Mouse (Mus musculus) macrophage (primary cell): Measurements from ENCODE around the gene Nrn1. TPM values are rescaled to one million over a fixed set of nuclear protein-coding genes. Genes with fewer than 3 reads are reported as not detected.

Experiments
- H3K27ac ChIP-seq: fragments of 350-480 bp; formaldehyde crosslinking; 2 replicates; pipeline ENCODE4 v1.9.0; 2021
- H3K36me3 ChIP-seq: fragments of 350-480 bp; formaldehyde crosslinking; 2 replicates; pipeline ENCODE4 v1.9.0; 2021; ENCODE audit errors: inconsistent target
- H3K4me3 ChIP-seq: fragments of 350-480 bp; formaldehyde crosslinking; 2 replicates; pipeline ENCODE4 v1.9.0; 2021; ENCODE audit errors: inconsistent target
- H3K79me2 ChIP-seq: fragments of 350-480 bp; formaldehyde crosslinking; 2 replicates; pipeline ENCODE4 v1.9.0; 2021; ENCODE audit errors: inconsistent target
- WGBS: methylation state at CpG from one replicate; pipeline ENCODE4 v1.1.7; 2026; ENCODE audit warnings: inconsistent platforms; ENCODE audit not compliant: missing documents; 5-methylcytosine and 5-hydroxymethylcytosine counted together
- polyA plus RNA-seq: library from polyadenylated mRNA; stranded (reverse); fragments of 250-400 nt; gene quantifications from 3 replicates; pipeline ENCODE4 v1.2.4, GENCODE M21; 2018; ENCODE audit warnings: inconsistent platforms

Nrn1 gene
- polyA plus RNA-seq, 1 experiment from 2014 or later = not detected

DNA sequence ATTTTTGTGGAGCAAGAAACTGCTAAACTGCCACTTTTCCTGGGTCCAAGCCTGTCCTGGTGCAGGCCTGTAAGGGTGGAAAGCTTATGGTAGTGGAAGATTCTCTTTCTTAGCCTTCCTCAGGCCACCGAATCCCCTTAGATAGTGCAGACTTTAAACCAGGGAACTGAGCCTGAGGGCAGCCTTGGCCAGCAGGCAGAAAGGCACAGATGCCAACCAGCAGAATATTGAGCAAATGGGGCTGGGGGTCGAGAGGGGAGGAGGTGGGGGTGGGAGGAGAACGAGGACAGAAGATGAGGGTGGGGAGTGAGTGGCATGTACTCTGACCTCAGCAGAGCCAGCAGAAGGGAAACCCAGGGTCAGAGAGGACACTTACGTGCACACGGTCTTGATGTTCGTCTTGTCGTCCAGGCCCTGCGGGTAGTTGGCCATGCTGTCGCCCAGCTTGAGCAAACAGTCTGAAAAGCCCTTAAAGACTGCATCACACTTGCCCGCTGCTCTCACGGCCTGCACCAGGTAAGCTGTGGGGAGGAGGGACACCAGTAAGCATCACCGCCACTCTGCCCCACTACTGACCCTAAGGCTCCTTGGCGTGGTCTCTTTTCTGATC, 5.1 kb downstream of the Nrn1 start:
- WGBS = 67% methylated on average over 13 of the region's 13 CpGs
- Histone ChIP-seq H3K36me3 (no peaks in the 10 kb centered on the region), H3K79me2 (no peaks in the 10 kb centered on the region), H3K4me3 (no peak overlapping the region), H3K27ac (no peak overlapping the region)

DNA sequence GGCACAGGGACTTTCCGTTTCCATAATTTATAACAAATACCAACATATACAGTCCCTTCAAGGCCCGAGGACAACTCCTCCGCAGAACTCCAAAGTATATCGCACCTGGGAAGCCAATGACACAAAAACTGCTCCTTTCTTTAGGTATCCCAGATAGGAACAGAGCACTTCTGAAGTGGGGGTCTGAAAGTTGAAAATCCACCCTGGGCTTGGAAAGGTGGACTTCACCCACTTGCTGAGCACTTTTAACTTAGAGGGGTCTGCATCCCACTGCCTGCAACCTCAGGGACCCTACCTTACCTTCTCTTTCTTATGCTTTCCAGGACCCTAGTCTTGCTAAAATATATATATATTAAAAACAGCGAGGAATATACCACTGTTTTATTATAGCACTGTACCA, 6.4 kb downstream of the Nrn1 start:
- H3K36me3 ChIP-seq = no peaks in the 10 kb centered on the region
- no peak overlapping the region for H3K4me3 ChIP-seq
- no peak overlapping the region for H3K27ac ChIP-seq
- WGBS = 52% methylated on average over 5 of the region's 5 CpGs
- H3K79me2 ChIP-seq = no peaks in the 10 kb centered on the region

DNA sequence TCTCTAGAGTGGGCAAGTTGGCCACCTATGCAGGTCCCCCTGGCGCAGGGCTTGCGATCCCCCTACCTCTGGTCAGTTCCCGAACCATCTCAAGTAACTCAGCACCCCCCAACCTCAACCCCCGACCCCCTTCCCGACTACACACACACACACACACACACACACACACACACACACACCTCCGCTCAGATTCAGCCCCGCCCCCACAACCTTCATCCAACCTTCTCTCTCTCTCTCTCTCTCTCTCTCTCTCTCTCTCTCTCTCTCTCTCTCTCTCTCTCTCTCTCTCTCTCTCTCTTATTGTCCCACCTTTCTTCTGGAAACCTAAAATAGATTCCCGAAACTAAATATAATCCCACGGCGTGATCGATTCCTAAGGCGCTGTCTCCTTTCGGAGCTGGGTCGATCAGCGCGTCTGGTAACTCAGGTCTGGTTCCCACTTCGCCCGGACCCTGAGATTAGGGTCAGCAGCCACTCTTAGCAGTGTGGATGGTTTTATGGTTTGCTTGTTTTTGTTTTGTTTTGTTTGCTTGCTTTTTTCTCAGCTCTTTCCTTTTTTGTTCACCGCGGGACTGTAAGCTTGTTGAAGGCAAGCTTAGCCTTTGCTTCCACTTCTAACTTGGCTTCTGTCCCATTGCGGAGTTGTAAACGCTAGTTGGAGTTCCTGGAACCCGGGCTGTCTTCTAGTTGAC, 7.0 kb downstream of the Nrn1 start:
- no peaks in the 10 kb centered on the region for H3K79me2 ChIP-seq
- 16% methylated on average over 16 of the region's 23 CpGs for WGBS
- no peak overlapping the region for H3K27ac ChIP-seq
- H3K36me3 ChIP-seq = no peaks in the 10 kb centered on the region
- no peak overlapping the region for H3K4me3 ChIP-seq

DNA sequence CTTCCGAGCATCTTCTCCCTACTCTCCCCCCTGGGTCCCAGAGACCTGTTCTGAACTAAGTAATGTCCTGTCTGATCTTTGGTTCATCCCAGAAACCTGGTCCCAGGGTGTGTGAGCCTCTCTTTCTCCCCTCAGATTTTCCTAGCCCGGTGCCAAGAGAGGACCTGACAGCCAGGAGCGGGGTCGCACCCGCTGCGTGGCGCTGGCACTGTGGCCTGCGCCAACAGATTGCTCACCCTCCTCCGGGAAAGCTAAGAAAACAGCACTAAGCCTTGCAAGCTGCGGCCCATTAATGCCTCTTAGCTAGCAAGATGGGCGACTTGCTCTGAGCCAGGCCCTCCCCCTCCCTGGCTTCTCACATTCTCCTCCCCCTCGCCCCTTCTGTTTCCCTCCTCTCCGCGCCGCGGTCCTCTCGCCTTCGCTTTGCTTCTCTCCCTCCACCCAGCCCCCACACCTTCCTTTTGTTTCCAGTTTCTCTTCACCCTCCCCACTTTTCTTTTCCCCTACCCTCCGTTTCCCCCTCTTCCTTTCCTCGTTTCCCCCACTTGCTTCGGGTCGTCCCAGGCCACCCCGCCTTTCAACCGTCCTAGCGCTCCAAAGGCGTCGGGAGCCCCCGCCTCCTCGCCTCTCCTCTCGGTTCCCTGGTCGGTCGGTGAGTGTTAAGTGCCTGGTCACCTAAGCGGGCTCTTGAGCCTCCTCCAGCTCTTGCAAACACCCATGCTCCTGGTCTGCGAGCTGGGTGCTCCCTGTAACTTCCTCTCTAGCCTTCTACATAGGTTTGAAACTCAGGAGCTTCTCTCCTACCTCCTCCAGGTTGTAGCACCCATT, 7.8 kb downstream of the Nrn1 start:
- Histone ChIP-seq H3K79me2 (no peaks in the 10 kb centered on the region), H3K36me3 (no peaks in the 10 kb centered on the region), H3K4me3 (no peak overlapping the region), H3K27ac (no peak overlapping the region)
- whole genome bisulfite sequencing = 2% methylated on average over 33 of the region's 34 CpGs

DNA sequence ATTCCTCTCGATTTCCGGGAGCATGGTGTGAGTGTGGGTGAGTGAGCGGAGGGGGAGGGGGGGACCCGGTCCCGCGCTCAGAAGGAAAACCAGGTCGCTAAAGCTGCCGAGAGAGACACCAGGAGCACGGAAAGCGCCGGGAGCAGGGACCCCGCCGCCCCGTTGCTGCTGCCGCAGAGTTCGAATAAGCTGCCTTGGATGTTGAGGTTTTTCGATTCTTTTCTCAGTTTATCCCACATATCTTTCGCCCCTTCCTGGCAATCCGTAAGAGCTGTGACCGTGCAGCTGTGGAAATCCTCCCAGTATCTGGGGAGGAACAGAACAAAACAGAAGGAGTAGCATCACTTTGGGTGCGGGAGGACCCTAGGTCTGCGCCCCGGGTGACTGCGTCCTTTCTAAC, 8.4 kb downstream of the Nrn1 start:
- WGBS = 5% methylated on average over 24 of the region's 24 CpGs
- H3K4me3 ChIP-seq = no peak overlapping the region
- no peaks in the 10 kb centered on the region for H3K36me3 ChIP-seq

DNA sequence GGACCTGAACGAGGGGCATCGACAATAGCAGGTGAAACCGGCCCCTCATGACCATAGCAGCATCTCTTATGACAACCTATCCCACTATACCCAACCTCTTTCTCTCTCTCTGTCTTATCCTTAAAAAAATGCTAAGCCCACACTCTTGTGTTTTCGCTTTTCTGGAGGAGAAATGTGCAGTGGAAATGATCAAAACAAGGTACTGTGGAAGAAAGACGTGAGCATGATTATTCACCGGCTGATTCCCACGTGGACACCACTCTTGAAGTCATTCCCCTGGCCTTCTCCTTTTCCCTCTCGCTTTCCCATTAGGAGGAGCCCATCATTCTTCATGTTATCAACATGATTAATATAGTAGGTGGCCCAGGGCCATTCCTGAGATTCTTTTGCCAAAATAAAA, 9.1 kb downstream of the Nrn1 start:
- H3K79me2 ChIP-seq = no peaks in the 10 kb centered on the region
- WGBS = 17% methylated on average over 8 of the region's 8 CpGs
- no peaks in the 10 kb centered on the region for H3K36me3 ChIP-seq

More for the DNA sequence above, 8.4 kb downstream of the Nrn1 start:
- no peak overlapping the region for H3K27ac ChIP-seq
- H3K79me2 ChIP-seq = no peaks in the 10 kb centered on the region

DNA sequence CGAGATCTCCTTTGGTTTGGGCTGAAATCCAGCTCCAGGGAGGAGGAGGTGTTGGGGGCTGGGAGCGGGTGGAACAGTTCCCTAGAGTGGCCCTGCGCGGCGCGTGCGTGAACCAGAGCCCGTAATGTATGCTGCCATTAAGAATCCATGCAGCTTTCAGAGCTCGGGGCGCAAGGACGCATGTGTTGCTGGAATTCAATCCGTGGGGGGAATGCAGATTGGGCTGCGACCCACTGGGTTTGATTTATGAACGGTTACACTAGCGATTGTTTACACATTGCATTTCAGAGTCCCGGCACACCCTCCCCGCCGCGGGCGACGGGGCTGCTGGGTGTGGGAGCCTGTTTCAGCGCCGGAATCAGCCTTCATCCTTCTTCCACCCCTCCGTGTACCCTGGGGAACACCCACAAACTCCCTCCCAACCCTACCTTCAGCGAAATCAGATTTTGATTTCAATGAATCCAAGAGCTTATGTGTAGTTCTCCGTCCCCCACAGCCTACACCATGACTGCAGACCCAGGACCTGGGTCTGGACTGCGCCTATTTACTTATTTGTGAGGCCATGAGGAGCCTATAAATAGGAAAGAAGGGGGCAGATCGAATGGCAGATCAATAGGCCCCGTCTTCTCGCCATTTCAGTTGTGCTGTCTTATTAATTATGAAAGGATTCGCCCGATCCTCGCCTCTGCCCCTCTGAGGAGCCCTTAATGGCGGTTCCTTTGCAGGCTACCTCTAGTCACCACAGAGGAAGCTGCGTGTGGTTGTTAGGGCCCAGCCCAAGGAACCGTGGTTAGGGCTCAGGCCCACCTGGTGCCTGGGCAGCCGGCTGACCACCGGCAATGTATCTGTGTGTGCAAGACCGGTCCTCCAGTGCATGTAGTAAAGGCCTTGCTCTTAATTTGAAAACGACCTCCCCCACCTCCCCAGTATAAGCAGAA, 10.1 kb downstream of the Nrn1 start:
- Histone ChIP-seq H3K36me3 (no peaks in the 10 kb centered on the region), H3K4me3 (no peak overlapping the region), H3K27ac (no peak overlapping the region), H3K79me2 (no peaks in the 10 kb centered on the region)
- 8% methylated on average over 39 of the region's 40 CpGs for WGBS

More for the DNA sequence above, 9.1 kb downstream of the Nrn1 start:
- Histone ChIP-seq H3K4me3 (no peak overlapping the region), H3K27ac (no peak overlapping the region)

DNA sequence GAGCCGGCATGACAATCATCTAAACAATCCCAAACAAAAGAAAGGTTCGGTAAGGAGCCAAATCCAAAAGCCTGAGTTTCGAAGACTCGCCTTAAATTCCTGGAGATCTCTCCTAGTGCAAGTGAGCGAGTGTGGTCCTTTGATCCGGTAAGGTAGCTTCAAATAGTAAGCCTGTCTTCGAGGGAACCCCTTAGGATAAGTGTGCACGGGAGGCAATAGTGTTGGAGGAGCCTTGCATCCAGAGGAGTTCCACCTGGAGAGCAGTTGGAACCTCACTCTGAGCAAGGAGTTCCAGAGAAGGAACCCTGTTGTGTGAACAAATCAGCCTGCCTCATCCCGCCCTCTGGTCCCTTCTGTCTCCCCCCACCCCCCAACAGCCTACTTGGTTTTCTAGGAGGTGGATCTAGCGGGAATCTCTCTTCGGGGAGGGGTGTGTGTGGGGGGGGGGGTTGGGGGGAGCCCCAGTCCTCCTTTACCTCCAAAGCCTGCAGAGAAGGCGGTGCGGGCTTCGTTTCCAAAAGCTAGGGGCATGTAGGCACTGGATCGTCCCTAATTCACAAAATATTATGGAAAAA, 11.1 kb downstream of the Nrn1 start:
- no peak overlapping the region for H3K4me3 ChIP-seq
- WGBS = 15% methylated on average over 14 of the region's 15 CpGs
- H3K27ac ChIP-seq = no peak overlapping the region
- H3K36me3 ChIP-seq = no peaks in the 10 kb centered on the region
- H3K79me2 ChIP-seq = no peaks in the 10 kb centered on the region

DNA sequence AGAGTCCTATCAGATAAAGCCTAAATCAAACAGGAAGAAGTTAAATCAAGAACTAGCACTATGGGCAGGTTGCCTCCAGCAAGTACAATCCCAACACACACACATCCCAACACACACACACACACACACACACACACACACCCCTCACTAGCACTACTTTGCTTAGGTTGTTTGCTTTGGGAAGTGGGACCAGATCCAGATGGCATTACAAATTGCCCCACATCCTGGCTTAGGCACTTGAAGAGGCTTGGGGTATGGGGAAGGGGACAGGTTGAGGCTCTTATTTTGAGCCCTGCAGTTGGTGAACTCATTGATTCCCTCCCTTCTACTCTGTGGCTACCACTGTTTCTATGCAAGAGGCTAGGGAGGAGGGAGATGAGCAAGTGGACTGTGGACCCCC, 12.6 kb downstream of the Nrn1 start:
- Histone ChIP-seq H3K4me3 (no peak overlapping the region), H3K27ac (no peak overlapping the region), H3K79me2 (no peaks in the 10 kb centered on the region), H3K36me3 (no peaks in the 10 kb centered on the region)

DNA sequence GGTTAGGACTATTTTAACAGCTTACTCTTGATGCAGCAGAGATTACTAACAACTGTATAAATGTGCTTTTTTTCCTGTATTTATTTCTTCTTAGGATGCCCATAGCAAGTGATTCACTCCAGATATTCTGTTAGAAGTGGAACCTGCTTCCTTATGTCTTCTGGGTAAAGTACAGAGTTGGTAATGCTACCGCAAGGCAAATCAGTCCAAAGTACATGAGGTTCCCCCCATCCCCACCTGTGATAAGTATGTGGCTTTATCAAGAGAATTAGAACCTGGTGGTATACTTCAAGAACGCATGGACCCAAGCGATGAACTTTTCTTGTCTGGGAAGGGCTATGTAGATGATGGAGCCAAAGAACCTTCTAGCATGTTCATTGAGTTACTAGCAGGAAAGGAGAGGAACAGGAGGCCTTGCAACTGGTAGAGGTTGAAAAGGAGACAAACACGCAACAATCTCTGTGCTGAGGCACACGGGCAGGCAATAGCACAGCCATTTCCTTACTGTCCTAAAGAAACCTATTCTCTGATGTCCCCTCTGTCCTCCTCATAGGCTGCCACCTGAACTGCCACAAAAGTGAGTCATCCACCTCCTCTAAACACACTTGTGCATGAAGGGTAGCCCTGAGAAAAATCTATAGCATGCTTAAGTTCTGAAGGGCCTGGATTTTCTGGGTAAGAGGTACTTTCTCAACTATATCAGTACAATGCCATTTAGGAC, 14.5 kb downstream of the Nrn1 start:
- Histone ChIP-seq H3K36me3 (no peaks in the 10 kb centered on the region), H3K27ac (no peak overlapping the region)
- WGBS = 94% methylated on average over 5 of the region's 5 CpGs

DNA sequence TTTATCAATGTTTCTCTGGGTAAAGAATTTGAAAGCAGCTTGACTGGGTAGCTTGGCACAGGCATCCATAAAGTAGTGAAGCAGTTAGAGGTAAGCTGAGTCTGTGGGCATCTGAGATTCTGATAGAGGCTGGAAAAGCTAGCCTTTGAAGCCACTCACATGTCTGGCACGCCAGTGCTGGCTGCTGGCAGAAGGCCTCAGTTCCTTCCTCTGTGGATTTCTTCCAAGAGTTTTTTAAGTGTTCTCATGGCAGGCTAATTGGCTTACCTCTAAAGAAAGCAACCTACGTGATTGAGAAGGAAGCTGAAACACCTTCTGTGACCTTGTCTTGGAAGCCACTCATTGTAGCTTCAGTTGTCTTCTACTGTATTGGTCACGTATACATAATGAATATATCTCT, 17.6 kb downstream of the Nrn1 start:
- Histone ChIP-seq H3K27ac (no peak overlapping the region), H3K36me3 (no peaks in the 10 kb centered on the region), H3K79me2 (no peaks in the 10 kb centered on the region), H3K4me3 (no peak overlapping the region)
- 56% methylated on average over 3 of the region's 3 CpGs for WGBS

More for the DNA sequence above, 14.5 kb downstream of the Nrn1 start:
- no peak overlapping the region for H3K4me3 ChIP-seq
- H3K79me2 ChIP-seq = no peaks in the 10 kb centered on the region

DNA sequence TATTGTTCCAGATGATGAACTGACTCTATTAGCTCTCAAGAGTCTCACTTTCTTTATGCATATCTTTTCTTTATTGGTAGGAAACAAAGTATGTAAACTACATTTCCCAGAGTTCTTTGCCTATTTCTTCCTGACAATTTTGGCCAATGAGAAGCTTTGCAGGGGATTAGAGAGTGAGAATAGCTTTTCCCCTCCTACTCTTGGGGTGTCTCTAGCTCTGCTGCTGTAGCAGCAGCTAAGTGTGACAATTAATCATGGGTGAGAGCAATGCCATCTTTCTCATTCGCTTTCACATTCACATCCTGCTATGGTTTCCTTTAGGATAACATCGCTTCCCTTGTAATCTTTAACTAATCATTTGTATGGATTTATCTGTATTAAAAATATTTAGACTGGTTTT, 18.2 kb downstream of the Nrn1 start:
- H3K79me2 ChIP-seq = no peaks in the 10 kb centered on the region
- 66% methylated on average over 2 of the region's 2 CpGs for WGBS

DNA sequence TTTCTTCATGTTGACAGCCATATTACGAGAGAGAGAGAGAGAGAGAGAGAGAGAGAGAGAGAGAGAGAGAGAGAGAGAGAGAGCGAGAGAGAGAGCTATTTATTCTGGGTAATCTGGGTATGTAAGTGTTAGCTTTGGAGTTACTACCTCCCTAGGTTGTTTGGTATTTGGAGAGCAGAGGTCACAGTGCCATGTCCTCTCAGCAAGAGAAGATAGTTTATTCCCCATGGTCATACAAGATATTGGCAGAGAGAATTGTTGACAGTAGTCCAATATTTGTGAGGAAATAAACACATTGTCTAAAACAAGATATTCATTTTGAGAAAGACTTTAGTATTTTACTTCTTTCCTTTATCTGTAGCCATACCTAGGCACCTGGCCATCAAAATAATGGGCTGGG, 20.8 kb downstream of the Nrn1 start:
- 89% methylated on average over 2 of the region's 2 CpGs for WGBS
- H3K36me3 ChIP-seq = no peaks in the 10 kb centered on the region
- H3K27ac ChIP-seq = no peak overlapping the region
- no peak overlapping the region for H3K4me3 ChIP-seq
- no peaks in the 10 kb centered on the region for H3K79me2 ChIP-seq

More for the DNA sequence above, 18.2 kb downstream of the Nrn1 start:
- no peak overlapping the region for H3K27ac ChIP-seq
- no peaks in the 10 kb centered on the region for H3K36me3 ChIP-seq
- H3K4me3 ChIP-seq = no peak overlapping the region
